Mouse (Mus musculus) forebrain, postnatal 0 days (tissue): ENCODE measurements at regions not wholly inside any gene's neighbourhood (a gene's known extent, or its start where the extent isn't known, plus 50 kb on each side); places are given as distances from the start of the nearest gene placed in this dataset.
A peak's percentile ranks its signal among the peaks of the same experiment; 100 is the strongest.

Experiments used
- ATAC-seq: fragments of 200-750 bp; cut with Nextera tagmentation; 2 replicates; pipeline ENCODE4 v1.8.0; 2017; ENCODE audit warnings: mild to moderate bottlenecking, moderate library complexity
- DNase-seq: peaks from one replicate; pipeline ENCODE4 v3.0.0-alpha.2; 2015
- H3K27ac ChIP-seq: fragments of 300-500 bp; sonication (generic); 2 replicates; pipeline ENCODE4 v1.5.1; 2014; ENCODE audit warnings: low read depth, mild to moderate bottlenecking, antibody characterized with exemption, low read length, moderate library complexity, mixed read lengths
- H3K27me3 ChIP-seq: fragments of 300-500 bp; sonication (generic); 2 replicates; pipeline ENCODE4 v1.6.1; 2014; ENCODE audit warnings: mild to moderate bottlenecking, low read length, mixed read lengths; ENCODE audit not compliant: insufficient read depth
- H3K36me3 ChIP-seq: fragments of 300-500 bp; sonication (generic); 2 replicates; pipeline ENCODE4 v1.6.1; 2014; ENCODE audit warnings: mild to moderate bottlenecking, moderate library complexity; ENCODE audit not compliant: insufficient read depth
- H3K4me1 ChIP-seq: fragments of 300-500 bp; sonication (generic); 2 replicates; pipeline ENCODE4 v1.6.1; 2014; ENCODE audit warnings: antibody characterized with exemption; ENCODE audit not compliant: insufficient read depth
- H3K4me2 ChIP-seq: fragments of 300-500 bp; sonication (generic); 2 replicates; pipeline ENCODE4 v1.6.1; 2014; ENCODE audit warnings: low read depth, mild to moderate bottlenecking, moderate library complexity
- H3K4me3 ChIP-seq: fragments of 300-500 bp; sonication (generic); 2 replicates; pipeline ENCODE4 v1.5.1; 2014; ENCODE audit warnings: low read depth, low read length, mixed read lengths
- H3K9ac ChIP-seq: fragments of 300-500 bp; sonication (generic); 2 replicates; pipeline ENCODE4 v1.6.1; 2014; ENCODE audit warnings: mild to moderate bottlenecking
- H3K9me3 ChIP-seq: fragments of 300-500 bp; sonication (generic); 2 replicates; pipeline ENCODE4 v1.6.1; 2016; ENCODE audit warnings: low read length
- CTCF ChIP-seq: sonication (generic); IDR thresholded peaks from 2 replicates; pipeline ENCODE4 v1.5.1; 2016; ENCODE audit warnings: antibody characterized with exemption, control low read depth, low read depth
- WGBS: fragments of 180-500 bp; shearing (Covaris S2); extraction: QIAGEN DNeasy Blood & Tissue Kit; methylation state at CpG from one replicate; pipeline ENCODE4 v1.1.7; 2014; 5-methylcytosine and 5-hydroxymethylcytosine counted together

DNA sequence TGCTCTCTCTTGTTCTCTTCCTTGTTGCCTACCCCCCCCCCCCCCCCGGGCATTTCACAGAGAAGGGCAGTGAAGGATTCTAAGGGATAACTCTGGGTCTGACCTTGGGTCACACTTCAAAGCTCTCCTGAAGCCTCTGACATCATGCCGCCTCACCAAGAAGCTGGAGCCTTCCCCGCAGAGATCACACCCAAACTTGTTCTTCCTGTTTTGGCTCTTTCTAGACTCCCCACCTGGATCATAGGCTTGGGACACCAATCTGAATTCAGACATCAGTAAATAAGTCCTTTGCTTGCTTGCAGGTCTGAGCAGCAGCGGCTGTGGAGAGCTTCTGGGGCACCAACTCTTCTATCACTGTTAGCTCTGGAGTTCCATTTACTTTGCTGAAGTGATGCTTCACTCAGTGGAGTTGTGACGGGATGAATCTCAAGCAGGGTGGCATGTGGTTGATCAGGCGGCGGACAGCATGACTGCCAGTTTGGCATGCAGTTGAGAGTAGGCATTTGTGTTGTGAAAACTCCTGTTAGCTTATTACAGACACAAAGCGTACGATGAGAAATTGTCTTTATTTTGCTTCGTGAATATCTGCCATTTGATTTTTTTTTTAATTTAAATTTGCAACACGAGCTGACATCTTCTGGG, 226.5 kb upstream of the Adgrl2 start:
- no peak for TF ChIP-seq CTCF
- WGBS, result 66% methylated on average over 11 of the region's 11 CpGs

DNA sequence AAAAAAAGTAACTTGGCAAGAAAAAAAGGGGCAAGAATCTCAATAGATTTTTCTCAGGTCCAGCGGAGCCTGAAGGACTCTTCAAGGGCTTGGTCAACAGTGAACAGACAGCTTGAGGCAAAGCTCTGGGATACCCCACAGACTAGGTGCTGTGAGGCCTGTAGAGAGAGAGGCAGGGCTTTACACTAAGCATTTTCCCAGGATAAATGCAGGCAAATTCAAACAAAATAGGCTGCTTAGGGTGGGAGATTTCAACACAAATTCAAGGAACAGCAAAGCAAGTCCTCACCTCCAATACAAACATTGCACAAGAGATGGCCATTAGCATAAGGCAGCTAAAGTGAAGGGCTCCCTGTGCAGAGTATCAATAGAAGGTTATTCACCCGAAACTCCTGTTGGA, 225.3 kb upstream of the Adgrl2 start:
- H3K9ac ChIP-seq, result no peak overlapping the region
- H3K4me3 ChIP-seq, result no peak overlapping the region
- H3K27me3 ChIP-seq, result no peaks in the 10 kb centered on the region
- no peaks in the 10 kb centered on the region for H3K36me3 ChIP-seq
- no peak for ATAC-seq
- TF ChIP-seq CTCF, result no peak
- H3K4me2 ChIP-seq, result no peak overlapping the region
- H3K27ac ChIP-seq, result peak overlapping the region; percentile 45; the same call in 1 of the 2 replicates
- H3K9me3 ChIP-seq, result no peaks in the 10 kb centered on the region
- peaks cover 11% of the 10 kb centered on the region for H3K4me1 ChIP-seq
- 75% methylated on average over 2 of the region's 2 CpGs for WGBS
- DNase-seq, result no peak

More for the DNA sequence above, 226.5 kb upstream of the Adgrl2 start:
- Histone ChIP-seq H3K4me3 (no peak overlapping the region), H3K27ac (no peak overlapping the region), H3K4me1 (peaks cover 11% of the 10 kb centered on the region), H3K9me3 (no peaks in the 10 kb centered on the region), H3K36me3 (no peaks in the 10 kb centered on the region), H3K4me2 (no peak overlapping the region), H3K27me3 (no peaks in the 10 kb centered on the region), H3K9ac (no peak overlapping the region)
- ATAC-seq (peak; percentile 58), DNase-seq (peak; percentile 66)

DNA sequence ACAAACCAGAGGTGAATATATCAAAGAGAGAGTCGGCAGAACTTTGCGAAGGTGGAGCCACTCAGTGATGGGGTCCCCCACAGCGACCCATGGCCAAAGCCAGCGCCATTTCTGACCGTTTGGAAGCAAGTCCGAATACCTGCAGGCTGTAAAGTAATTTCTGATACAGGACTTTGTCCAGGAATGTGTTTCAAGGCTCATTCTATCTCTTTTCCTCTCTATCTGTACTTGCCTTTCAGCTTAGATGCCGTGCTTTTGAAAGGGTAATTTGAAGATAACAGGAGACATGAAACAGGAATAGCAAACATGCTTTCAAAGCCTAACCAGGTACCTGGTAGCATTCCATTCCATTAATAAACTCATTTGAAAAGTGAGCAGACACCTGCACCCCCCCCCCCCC, 221.6 kb upstream of the Adgrl2 start:
- no peak overlapping the region for H3K4me2 ChIP-seq
- H3K27ac ChIP-seq, result no peak overlapping the region
- H3K4me3 ChIP-seq, result no peak overlapping the region
- H3K36me3 ChIP-seq, result no peaks in the 10 kb centered on the region
- H3K9me3 ChIP-seq, result no peaks in the 10 kb centered on the region
- WGBS, result 95% methylated on average over 7 of the region's 7 CpGs
- DNase-seq (no peak), ATAC-seq (no peak)
- TF ChIP-seq CTCF, result no peak
- H3K9ac ChIP-seq, result no peak overlapping the region
- no peaks in the 10 kb centered on the region for H3K27me3 ChIP-seq
- H3K4me1 ChIP-seq, result no peaks in the 10 kb centered on the region

DNA sequence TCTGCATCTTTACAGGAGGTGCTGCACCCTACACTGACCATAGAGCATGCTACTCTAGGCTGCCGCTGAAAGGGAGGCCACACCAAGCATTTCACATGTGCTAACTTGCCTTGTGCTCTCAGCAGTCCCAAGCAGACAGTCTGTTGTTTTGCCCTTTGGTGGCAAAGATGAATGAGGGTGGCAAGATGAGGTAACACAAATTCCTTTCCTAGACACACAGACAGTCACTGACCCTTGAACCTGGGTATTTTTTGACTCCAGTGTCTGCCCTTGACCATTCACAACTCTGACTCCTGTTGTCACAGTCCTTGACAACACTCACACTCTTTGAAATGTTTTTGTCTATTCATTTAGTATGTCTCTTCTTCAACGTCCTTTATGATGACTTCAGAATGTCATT, 218.9 kb upstream of the Adgrl2 start:
- H3K36me3 ChIP-seq, result no peaks in the 10 kb centered on the region
- no peak overlapping the region for H3K4me3 ChIP-seq
- no peak overlapping the region for H3K27ac ChIP-seq
- 93% methylated on average over 2 of the region's 2 CpGs for WGBS
- H3K4me1 ChIP-seq, result no peaks in the 10 kb centered on the region
- ATAC-seq (no peak), DNase-seq (no peak)
- H3K9me3 ChIP-seq, result no peaks in the 10 kb centered on the region
- TF ChIP-seq CTCF, result no peak
- H3K9ac ChIP-seq, result no peak overlapping the region
- no peak overlapping the region for H3K4me2 ChIP-seq
- H3K27me3 ChIP-seq, result no peaks in the 10 kb centered on the region

DNA sequence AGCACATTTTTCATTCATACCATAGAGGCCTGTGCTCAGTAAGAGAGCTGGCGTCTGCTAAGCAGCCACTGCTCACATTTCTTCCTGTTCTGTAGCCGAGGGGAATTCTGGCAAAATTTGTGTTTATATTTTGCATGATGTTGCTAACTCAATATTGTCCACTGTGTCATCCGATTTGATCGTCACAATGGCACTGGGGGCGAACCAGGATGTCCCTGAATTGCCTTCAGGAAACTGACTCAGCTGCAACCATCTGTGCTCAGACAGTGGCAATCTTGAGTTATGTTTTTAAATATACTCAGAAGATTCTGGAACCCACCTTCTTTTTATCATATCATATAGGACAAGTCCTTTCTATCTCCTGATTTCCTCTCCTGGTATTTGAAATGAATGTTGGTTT, 213.1 kb upstream of the Adgrl2 start:
- TF ChIP-seq CTCF, result no peak
- Histone ChIP-seq H3K27me3 (no peaks in the 10 kb centered on the region), H3K4me3 (no peak overlapping the region), H3K4me2 (no peak overlapping the region), H3K9ac (no peak overlapping the region), H3K4me1 (no peaks in the 10 kb centered on the region), H3K36me3 (no peaks in the 10 kb centered on the region), H3K27ac (no peak overlapping the region), H3K9me3 (no peaks in the 10 kb centered on the region)
- DNase-seq, result no peak
- ATAC-seq, result no peak
- WGBS, result 77% methylated on average over 5 of the region's 5 CpGs

DNA sequence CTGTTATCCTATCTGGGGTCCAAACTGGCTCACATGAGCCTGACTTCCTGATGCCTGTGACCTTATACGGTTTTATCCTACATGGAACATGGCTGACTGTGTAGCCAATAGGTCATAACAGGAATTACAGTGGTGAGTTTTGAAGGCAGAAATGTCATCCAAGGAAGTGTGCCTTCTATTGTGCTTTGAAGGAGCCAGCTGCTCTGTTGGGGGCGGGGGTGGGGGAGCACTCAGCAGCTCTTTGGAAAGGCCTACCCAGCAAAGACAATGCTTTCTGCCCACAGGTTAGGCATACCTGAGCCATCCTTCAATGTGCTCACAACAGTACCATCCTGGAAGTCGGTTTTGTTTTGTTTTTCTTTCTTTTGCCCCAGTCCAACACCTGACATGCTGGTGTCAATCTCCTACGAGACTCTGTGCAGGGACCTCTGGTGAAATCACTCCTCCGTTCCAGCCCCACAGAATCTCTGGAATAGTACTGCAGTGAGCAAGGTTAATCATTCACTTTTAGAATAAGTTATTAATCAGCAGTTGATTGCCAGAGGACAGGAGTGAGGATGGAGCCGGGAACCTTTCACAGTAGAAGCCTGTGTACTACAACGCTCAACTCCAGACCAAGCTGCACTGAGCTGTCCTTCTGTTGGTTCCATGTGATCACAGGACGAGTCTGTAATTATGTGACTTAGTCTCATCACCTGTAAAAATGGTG, 206.3 kb upstream of the Adgrl2 start:
- H3K4me2 ChIP-seq, result no peak overlapping the region
- no peak for DNase-seq
- H3K4me1 ChIP-seq, result no peaks in the 10 kb centered on the region
- no peak for ATAC-seq
- WGBS, result 88% methylated on average over 8 of the region's 8 CpGs
- H3K27ac ChIP-seq, result no peak overlapping the region
- no peak for TF ChIP-seq CTCF
- no peak overlapping the region for H3K4me3 ChIP-seq
- H3K9ac ChIP-seq, result no peak overlapping the region
- no peaks in the 10 kb centered on the region for H3K9me3 ChIP-seq
- H3K36me3 ChIP-seq, result no peaks in the 10 kb centered on the region
- no peaks in the 10 kb centered on the region for H3K27me3 ChIP-seq

DNA sequence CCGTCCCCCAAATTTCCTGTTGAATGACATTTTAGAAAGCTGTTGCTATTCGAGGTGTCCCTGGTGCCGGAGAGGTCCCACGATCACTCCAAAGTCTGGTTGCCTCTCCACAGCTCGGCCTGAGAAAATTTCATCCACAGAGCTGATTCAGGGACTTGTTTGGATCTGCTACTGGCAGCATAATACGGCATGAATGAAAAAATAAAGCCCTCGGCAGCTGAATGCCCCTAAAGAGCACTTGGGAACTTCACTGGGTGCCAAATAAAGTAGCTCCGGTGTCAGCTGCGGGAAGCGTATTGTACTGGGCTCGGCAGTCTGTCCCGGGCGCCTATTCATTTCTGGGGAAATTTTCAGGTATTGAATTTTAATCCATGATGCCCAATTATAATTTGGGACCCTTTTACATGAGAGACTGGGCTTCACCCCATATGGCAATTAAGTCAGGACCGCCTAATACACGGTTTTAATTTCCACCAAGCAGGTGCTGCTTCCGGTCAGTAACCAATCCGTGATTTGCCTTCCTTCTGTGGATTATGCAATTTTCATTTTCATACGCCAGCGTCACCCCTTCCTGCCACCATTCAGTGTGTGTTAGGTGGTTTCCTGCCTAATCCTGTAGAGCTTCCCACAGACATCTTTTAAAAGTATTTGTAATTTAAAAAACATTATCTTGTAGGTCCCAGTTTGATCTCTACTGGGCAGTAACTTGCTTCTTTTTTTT, 200.7 kb upstream of the Adgrl2 start:
- ATAC-seq (peak; percentile 66; the same call in 1 of the 2 replicates), DNase-seq (peak; percentile 36)
- Histone ChIP-seq H3K36me3 (no peaks in the 10 kb centered on the region), H3K27me3 (no peaks in the 10 kb centered on the region), H3K4me3 (peak overlapping the region; percentile 33), H3K9ac (no peak overlapping the region; the same call in 1 of the 2 replicates), H3K4me1 (no peaks in the 10 kb centered on the region), H3K4me2 (peak overlapping the region; percentile 47), H3K27ac (no peak overlapping the region), H3K9me3 (no peaks in the 10 kb centered on the region)
- TF ChIP-seq CTCF, result no peak
- 9% methylated on average over 19 of the region's 19 CpGs for WGBS
